Mouse (Mus musculus) kidney, embryonic 15.5 days (tissue): Measurements from ENCODE around the gene Zmynd10. TPM values are rescaled to one million over a fixed set of nuclear protein-coding genes. Genes with fewer than 3 reads are reported as not detected.

Experiments
- ATAC-seq: fragments of 200-750 bp; cut with Nextera tagmentation; replicated peaks from 2 replicates; pipeline ENCODE4 v1.8.0; 2017; ENCODE audit warnings: moderate TSS enrichment; ENCODE audit not compliant: low FRiP score
- H3K27ac ChIP-seq: fragments of 300-500 bp; sonication (generic); 2 replicates; pipeline ENCODE4 v1.5.1; 2015; ENCODE audit warnings: mild to moderate bottlenecking, inconsistent platforms
- H3K27me3 ChIP-seq: fragments of 300-500 bp; sonication (generic); 2 replicates; pipeline ENCODE4 v1.6.1; 2015; ENCODE audit warnings: inconsistent platforms
- H3K36me3 ChIP-seq: fragments of 300-500 bp; sonication (generic); 2 replicates; pipeline ENCODE4 v1.6.1; 2015; ENCODE audit warnings: inconsistent platforms
- H3K4me1 ChIP-seq: fragments of 300-500 bp; sonication (generic); 2 replicates; pipeline ENCODE4 v1.6.1; 2015; ENCODE audit warnings: inconsistent platforms
- H3K4me2 ChIP-seq: fragments of 300-500 bp; sonication (generic); 2 replicates; pipeline ENCODE4 v1.6.1; 2015; ENCODE audit warnings: moderate library complexity, mild to moderate bottlenecking, inconsistent platforms
- H3K4me3 ChIP-seq: fragments of 300-500 bp; sonication (generic); replicated peaks from 2 replicates; pipeline ENCODE4 v1.5.1; 2015; ENCODE audit warnings: mild to moderate bottlenecking, inconsistent platforms
- H3K9ac ChIP-seq: fragments of 300-500 bp; sonication (generic); 2 replicates; pipeline ENCODE4 v1.6.1; 2015; ENCODE audit warnings: mild to moderate bottlenecking, inconsistent platforms
- H3K9me3 ChIP-seq: fragments of 300-500 bp; sonication (generic); replicated peaks from 2 replicates; pipeline ENCODE4 v1.6.1; 2016; ENCODE audit warnings: inconsistent platforms
- WGBS: fragments of 180-500 bp; shearing (Covaris S2); methylation state at CpG from one replicate; pipeline ENCODE4 v1.1.7; 2015; ENCODE audit warnings: mixed read lengths; 5-methylcytosine and 5-hydroxymethylcytosine counted together
- polyA plus RNA-seq: library from polyadenylated mRNA; unstranded; fragments of >200 nt; fragmentation: Nextera tagmentation; extraction: Ambion mirVana; gene quantifications from 2 replicates; pipeline ENCODE4 v1.2.1, GENCODE M21; 2015

The Zmynd10 gene
- polyA plus RNA-seq, 1 experiment from 2014 or later = 2.9 TPM

DNA sequence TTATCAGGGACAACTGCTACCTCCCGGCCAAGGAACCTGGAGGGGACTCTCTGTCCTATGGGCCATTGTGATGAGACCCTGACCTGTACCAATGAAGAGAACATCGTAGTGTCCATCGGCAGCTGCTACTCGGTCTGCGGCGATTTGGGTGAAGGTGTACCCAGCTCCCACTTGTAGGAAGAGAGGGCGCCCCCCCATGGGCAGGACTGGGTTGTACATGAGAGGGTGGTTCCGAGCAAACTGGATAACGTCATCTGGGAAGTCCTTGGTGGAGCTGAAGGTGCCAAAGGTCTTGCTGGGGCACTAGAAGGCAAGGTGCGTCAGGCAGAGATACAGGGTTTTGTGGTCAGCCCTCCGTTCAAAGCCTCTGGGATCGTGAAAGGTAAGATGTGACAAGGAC is 53.6 kb downstream of the Zmynd10 start:
- Histone ChIP-seq H3K27ac (no peak overlapping the region), H3K4me1 (peaks cover 46% of the 10 kb centered on the region), H3K9me3 (no peaks in the 10 kb centered on the region), H3K4me2 (no peak overlapping the region), H3K36me3 (peaks cover 26% of the 10 kb centered on the region), H3K4me3 (no peak overlapping the region), H3K27me3 (0 out of 2 replicates have a peak, but pooled peaks cover 3% of the 10 kb centered on the region), H3K9ac (no peak overlapping the region)
- ATAC-seq = no peak
- WGBS = 82% methylated on average over 12 of the region's 12 CpGs

Other genes starting within 250 kb of the Zmynd10 start
- gene Hemk1, start 208.9 kb upstream of the Zmynd10 start, polyA plus RNA-seq = 10.9 and 11.8 TPM in 2 replicates
- gene 6430571L13Rik, start 206.7 kb upstream of the Zmynd10 start, polyA plus RNA-seq = 0.81 and 0.90 TPM in 2 replicates
- 0.84 and 0.93 TPM in 2 replicates for gene Cacna2d2, start 147.7 kb upstream of the Zmynd10 start, polyA plus RNA-seq
- gene Tmem115, start 13.4 kb upstream of the Zmynd10 start, polyA plus RNA-seq = 45.0 and 49.4 TPM in 2 replicates
- 31.5 and 33.9 TPM in 2 replicates for gene Cyb561d2, start 5.1 kb upstream of the Zmynd10 start, polyA plus RNA-seq
- gene Nprl2, start 5.1 kb upstream of the Zmynd10 start, polyA plus RNA-seq = 44.4 and 46.8 TPM in 2 replicates
- gene Rassf1, start 4.3 kb downstream of the Zmynd10 start, polyA plus RNA-seq = 61.7 and 63.4 TPM in 2 replicates
- gene Tusc2, start 16.0 kb downstream of the Zmynd10 start, polyA plus RNA-seq = 46.5 and 46.8 TPM in 2 replicates
- 111 and 117 TPM in 2 replicates for gene Hyal2, start 20.6 kb downstream of the Zmynd10 start, polyA plus RNA-seq
- 8.6 and 10.5 TPM in 2 replicates for gene Hyal1, start 29.6 kb downstream of the Zmynd10 start, polyA plus RNA-seq
- gene Naa80, start 31.6 kb downstream of the Zmynd10 start, polyA plus RNA-seq = 16.0 and 19.3 TPM in 2 replicates
- gene Hyal3, start 33.5 kb downstream of the Zmynd10 start, polyA plus RNA-seq = 1.3 TPM in 2 replicates
- 47.8 and 55.8 TPM in 2 replicates for gene Ifrd2, start 40.3 kb downstream of the Zmynd10 start, polyA plus RNA-seq
- gene Sema3b, start 61.9 kb downstream of the Zmynd10 start, polyA plus RNA-seq = 21.1 and 22.5 TPM in 2 replicates
- 403 and 424 TPM in 2 replicates for gene Gnai2, start 88.1 kb downstream of the Zmynd10 start, polyA plus RNA-seq
- 7.1 and 8.1 TPM in 2 replicates for gene Slc38a3, start 122.2 kb downstream of the Zmynd10 start, polyA plus RNA-seq
- 3.9 and 4.6 TPM in 2 replicates for gene Gnat1, start 132.4 kb downstream of the Zmynd10 start, polyA plus RNA-seq
- gene Sema3f, start 163.2 kb downstream of the Zmynd10 start, polyA plus RNA-seq = 21.3 and 23.9 TPM in 2 replicates
- gene Rbm5, start 223.7 kb downstream of the Zmynd10 start, polyA plus RNA-seq = 194 and 207 TPM in 2 replicates